Mouse (Mus musculus): ENCODE results near the gene Prdm16. TPM values are rescaled to one million over a fixed set of nuclear protein-coding genes. Genes with fewer than 3 reads are reported as not detected.
A peak's percentile ranks its signal among the peaks of the same experiment; 100 is the strongest.

Gene Prdm16
- polyA plus RNA-seq, 1 experiment from 2014 or later, result 23.5 TPM

GRCm38 (mm10) chr4:154511767-154512166 lies 124.9 kb downstream of the Prdm16 start:
- Histone ChIP-seq H3K9me3 (no peaks in the 10 kb centered on the region), H3K4me1 (replicated peaks) (peaks cover 70% of the 10 kb centered on the region), H3K36me3 (no peaks in the 10 kb centered on the region), H3K27me3 (ENCODE audit: insufficient read depth, poor library complexity, severe bottlenecking) (peaks cover 94% of the 10 kb centered on the region), H3K27ac (peak overlapping the region; percentile 56; the same call in 1 of the 2 replicates), H3K4me3 (no peak overlapping the region)
- WGBS, result 50% methylated on average over 4 of the region's 4 CpGs
- no peak for DNase-seq (ENCODE audit: low spot score)

- DNase-seq (ENCODE audit: low spot score), result peak; percentile 67
- Histone ChIP-seq H3K27ac (peak overlapping the region; percentile 76), H3K4me1 (replicated peaks) (peaks cover 79% of the 10 kb centered on the region), H3K4me3 (peak overlapping the region; percentile 34), H3K27me3 (ENCODE audit: insufficient read depth, poor library complexity, severe bottlenecking) (peaks cover 97% of the 10 kb centered on the region), H3K36me3 (no peaks in the 10 kb centered on the region), H3K9me3 (no peaks in the 10 kb centered on the region)
- 6% methylated on average over 20 of the region's 20 CpGs for WGBS
These were observed 129.8 kb downstream of the Prdm16 start for GRCm38 (mm10) chr4:154506774-154507435.

GRCm38 (mm10) chr4:154505313-154505712 lies 131.4 kb downstream of the Prdm16 start:
- 86% methylated on average over 5 of the region's 5 CpGs for WGBS
- no peak overlapping the region for H3K4me3 ChIP-seq
- H3K27me3 ChIP-seq (ENCODE audit: insufficient read depth, poor library complexity, severe bottlenecking), result peaks cover 97% of the 10 kb centered on the region
- no peaks in the 10 kb centered on the region for H3K9me3 ChIP-seq
- peaks cover 85% of the 10 kb centered on the region for H3K4me1 ChIP-seq (replicated peaks)
- no peaks in the 10 kb centered on the region for H3K36me3 ChIP-seq
- no peak for DNase-seq (ENCODE audit: low spot score)
- H3K27ac ChIP-seq, result no peak overlapping the region

DNA sequence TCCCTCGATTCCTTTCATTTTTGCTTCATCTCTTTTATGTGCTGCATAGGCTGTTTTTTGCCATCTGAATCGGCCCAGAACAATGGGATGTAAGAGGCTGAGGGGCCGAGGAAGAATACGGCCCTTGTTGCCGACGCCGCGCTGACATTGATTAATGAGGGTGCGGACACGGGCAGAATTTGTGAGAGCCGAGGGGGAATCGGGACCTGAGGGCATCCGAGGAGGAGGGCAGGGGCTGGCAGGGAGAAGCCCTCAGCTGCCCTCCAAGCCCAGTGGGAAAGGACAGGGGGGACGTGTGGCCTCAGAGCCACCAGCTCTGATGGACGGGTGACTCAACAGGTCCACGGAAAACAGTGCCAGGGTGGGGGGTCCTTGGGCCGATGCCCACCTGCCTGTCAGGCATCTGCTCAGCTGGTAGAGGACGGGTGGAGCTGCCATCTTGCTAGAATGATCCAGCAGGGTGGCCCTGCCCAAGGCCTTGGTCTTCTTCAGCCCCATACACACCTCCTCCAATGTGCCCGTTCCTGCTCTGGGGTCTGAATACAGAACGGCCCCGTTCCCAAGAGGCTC lies 133.3 kb downstream of the Prdm16 start:
- Histone ChIP-seq H3K4me1 (replicated peaks) (peaks cover 96% of the 10 kb centered on the region), H3K36me3 (no peaks in the 10 kb centered on the region), H3K27me3 (ENCODE audit: insufficient read depth, poor library complexity, severe bottlenecking) (peaks cover 97% of the 10 kb centered on the region), H3K9me3 (no peaks in the 10 kb centered on the region), H3K27ac (peak overlapping the region; percentile 88), H3K4me3 (peak overlapping the region; percentile 14; the same call in 1 of the 2 replicates)
- DNase-seq (ENCODE audit: low spot score), result peak; percentile 79
- WGBS, result 41% methylated on average over 21 of the region's 21 CpGs

GRCm38 (mm10) chr4:154502403-154503000 lies 134.2 kb downstream of the Prdm16 start:
- Histone ChIP-seq H3K4me1 (replicated peaks) (peaks cover 98% of the 10 kb centered on the region), H3K36me3 (no peaks in the 10 kb centered on the region), H3K27ac (peak overlapping the region; percentile 88), H3K9me3 (no peaks in the 10 kb centered on the region), H3K27me3 (ENCODE audit: insufficient read depth, poor library complexity, severe bottlenecking) (peaks cover 98% of the 10 kb centered on the region), H3K4me3 (peak overlapping the region; percentile 18; the same call in 1 of the 2 replicates)
- 52% methylated on average over 16 of the region's 16 CpGs for WGBS
- peak; percentile 65 for DNase-seq (ENCODE audit: low spot score)

DNA sequence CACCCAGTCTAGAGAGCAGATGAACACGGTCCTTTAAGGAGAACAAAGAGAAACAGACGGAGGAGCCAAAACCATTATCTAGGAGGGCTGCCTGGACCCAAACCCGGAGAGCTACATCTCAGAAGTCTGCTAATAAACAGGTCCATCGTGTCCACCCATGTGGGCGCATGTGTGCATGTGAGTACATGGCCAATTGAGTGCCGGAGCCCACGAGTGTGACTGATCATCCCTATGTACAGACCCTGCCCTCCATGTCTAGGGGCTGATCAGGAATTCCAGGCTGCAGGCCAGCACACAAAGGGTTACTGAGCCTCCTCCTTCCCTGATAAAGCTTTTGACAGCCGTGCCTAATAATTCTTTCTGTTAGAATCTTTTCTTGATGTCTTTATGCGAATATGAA lies 136.0 kb downstream of the Prdm16 start:
- Histone ChIP-seq H3K27ac (peak overlapping the region; percentile 88), H3K36me3 (no peaks in the 10 kb centered on the region), H3K27me3 (ENCODE audit: insufficient read depth, poor library complexity, severe bottlenecking) (peaks cover 100% of the 10 kb centered on the region), H3K9me3 (no peaks in the 10 kb centered on the region), H3K4me1 (replicated peaks) (peaks cover 92% of the 10 kb centered on the region), H3K4me3 (no peak overlapping the region)
- WGBS, result 54% methylated on average over 9 of the region's 9 CpGs
- DNase-seq (ENCODE audit: low spot score), result no peak

DNA sequence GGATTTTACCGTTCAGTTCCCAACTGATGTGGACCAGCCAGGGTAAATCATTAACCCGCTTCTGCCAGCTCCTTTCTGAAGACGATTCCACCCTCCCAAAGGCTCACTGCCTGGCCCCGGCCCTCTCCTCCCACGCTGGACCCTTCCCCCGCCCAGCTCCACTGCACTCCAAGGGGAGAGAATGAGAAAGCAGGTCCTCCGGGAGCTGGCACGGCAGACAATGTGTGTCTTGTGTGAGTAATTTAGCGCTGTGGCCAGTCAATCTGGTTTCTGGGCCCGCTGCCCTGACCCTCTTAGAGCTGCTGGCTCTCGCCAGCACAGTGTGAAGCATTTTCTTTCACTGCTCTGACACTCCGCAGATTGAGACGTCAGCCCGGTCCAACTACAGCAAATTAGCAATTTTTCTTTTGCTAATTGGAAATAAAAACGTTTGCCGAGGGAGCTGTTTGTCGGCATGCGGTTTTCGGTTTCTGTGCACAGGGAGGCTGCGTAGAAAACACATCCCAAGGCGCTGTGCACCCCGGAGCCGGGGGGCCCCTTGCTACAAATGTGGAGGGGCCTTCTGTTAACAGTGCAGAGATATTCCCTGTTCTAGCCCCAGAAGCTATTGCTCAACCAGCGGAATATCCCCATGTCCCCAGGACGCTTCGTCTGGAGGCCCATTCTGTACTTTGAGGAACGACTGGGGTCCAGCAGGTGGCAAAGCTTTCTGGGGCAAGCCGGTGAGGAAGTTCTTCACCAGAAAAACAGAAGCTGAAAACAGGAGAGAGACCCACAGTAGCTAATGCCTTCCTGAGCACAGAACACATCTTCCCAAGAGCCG lies 136.8 kb downstream of the Prdm16 start:
- H3K36me3 ChIP-seq, result no peaks in the 10 kb centered on the region
- peak overlapping the region; percentile 88 for H3K27ac ChIP-seq
- H3K4me3 ChIP-seq, result peak overlapping the region; percentile 9
- H3K27me3 ChIP-seq (ENCODE audit: insufficient read depth, poor library complexity, severe bottlenecking), result peaks cover 100% of the 10 kb centered on the region
- H3K9me3 ChIP-seq, result no peaks in the 10 kb centered on the region
- peaks cover 91% of the 10 kb centered on the region for H3K4me1 ChIP-seq (replicated peaks)
- DNase-seq (ENCODE audit: low spot score), result peak; percentile 72
- 28% methylated on average over 29 of the region's 29 CpGs for WGBS

GRCm38 (mm10) chr4:154497423-154498175 lies 139.1 kb downstream of the Prdm16 start:
- DNase-seq (ENCODE audit: low spot score), result no peak
- Histone ChIP-seq H3K36me3 (no peaks in the 10 kb centered on the region), H3K27ac (peak overlapping the region; percentile 88), H3K27me3 (ENCODE audit: insufficient read depth, poor library complexity, severe bottlenecking) (peaks cover 100% of the 10 kb centered on the region), H3K4me3 (no peak overlapping the region), H3K9me3 (no peaks in the 10 kb centered on the region), H3K4me1 (replicated peaks) (peaks cover 88% of the 10 kb centered on the region)
- 68% methylated on average over 4 of the region's 4 CpGs for WGBS

- H3K4me1 ChIP-seq (replicated peaks), result peaks cover 88% of the 10 kb centered on the region
- peak overlapping the region; percentile 88 for H3K27ac ChIP-seq
- H3K27me3 ChIP-seq (ENCODE audit: insufficient read depth, poor library complexity, severe bottlenecking), result peaks cover 100% of the 10 kb centered on the region
- no peaks in the 10 kb centered on the region for H3K9me3 ChIP-seq
- H3K36me3 ChIP-seq, result no peaks in the 10 kb centered on the region
- DNase-seq (ENCODE audit: low spot score), result peak; percentile 54
- 12% methylated on average over 7 of the region's 7 CpGs for WGBS
- no peak overlapping the region for H3K4me3 ChIP-seq
These were observed 139.7 kb downstream of the Prdm16 start for GRCm38 (mm10) chr4:154496991-154497390.

GRCm38 (mm10) chr4:154496522-154496921 lies 140.2 kb downstream of the Prdm16 start:
- Histone ChIP-seq H3K27me3 (ENCODE audit: insufficient read depth, poor library complexity, severe bottlenecking) (peaks cover 100% of the 10 kb centered on the region), H3K27ac (no peak overlapping the region), H3K4me1 (replicated peaks) (peaks cover 88% of the 10 kb centered on the region), H3K9me3 (no peaks in the 10 kb centered on the region), H3K4me3 (no peak overlapping the region), H3K36me3 (no peaks in the 10 kb centered on the region)
- 89% methylated on average over 5 of the region's 5 CpGs for WGBS
- no peak for DNase-seq (ENCODE audit: low spot score)

DNA sequence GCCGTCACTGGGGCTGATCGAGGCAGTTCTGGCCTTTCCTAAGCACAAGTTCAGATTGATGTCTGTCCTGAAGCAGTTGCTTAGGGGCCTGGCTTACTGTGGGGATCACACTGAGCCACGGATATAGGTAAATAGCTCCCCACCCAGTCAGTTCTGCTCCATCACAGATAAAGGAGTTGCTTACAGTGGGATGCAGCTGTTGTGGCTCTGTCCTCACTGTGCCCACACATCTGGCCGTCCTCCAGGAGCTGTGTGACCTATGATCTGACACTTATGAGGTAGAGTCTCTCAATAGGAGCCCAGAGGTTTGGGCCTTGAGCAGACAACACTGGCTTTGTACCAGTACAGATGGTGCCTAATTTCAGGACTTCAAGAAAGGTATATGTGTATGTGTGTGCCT lies 142.7 kb downstream of the Prdm16 start:
- WGBS, result 70% methylated on average over 4 of the region's 4 CpGs
- DNase-seq (ENCODE audit: low spot score), result no peak
- Histone ChIP-seq H3K9me3 (no peaks in the 10 kb centered on the region), H3K4me3 (no peak overlapping the region), H3K27ac (no peak overlapping the region), H3K4me1 (replicated peaks) (peaks cover 84% of the 10 kb centered on the region), H3K36me3 (no peaks in the 10 kb centered on the region), H3K27me3 (ENCODE audit: insufficient read depth, poor library complexity, severe bottlenecking) (peaks cover 100% of the 10 kb centered on the region)

GRCm38 (mm10) chr4:154492714-154493121 lies 144.0 kb downstream of the Prdm16 start:
- H3K9me3 ChIP-seq, result no peaks in the 10 kb centered on the region
- 0 out of 2 replicates have a peak overlapping the region, but pooled peaks have one; percentile 36 for H3K27ac ChIP-seq
- H3K4me3 ChIP-seq, result no peak overlapping the region
- no peak for DNase-seq (ENCODE audit: low spot score)
- H3K36me3 ChIP-seq, result no peaks in the 10 kb centered on the region
- peaks cover 100% of the 10 kb centered on the region for H3K27me3 ChIP-seq (ENCODE audit: insufficient read depth, poor library complexity, severe bottlenecking)
- H3K4me1 ChIP-seq (replicated peaks), result peaks cover 84% of the 10 kb centered on the region
- WGBS, result 58% methylated on average over 11 of the region's 11 CpGs

Data from hindbrain, embryonic 10.5 days (tissue).